Mouse (Mus musculus) cerebellum, adult 9-10 months (tissue): ENCODE results near the gene Cbs.
A peak's percentile ranks its signal among the peaks of the same experiment; 100 is the strongest.
"Not testable (repeated sequence)": the region's sequence is repeated elsewhere in the genome, so short reads cannot be mapped to it uniquely, and the experiment has no call there.

Experiments
- DNase-seq: peaks from one replicate; pipeline ENCODE4 v3.0.0; 2022

Gene Cbs

GRCm38 (mm10) chr17:31642331-31642730 lies 5.3 kb upstream of the Cbs start:
- no peak for DNase-seq

- no peak for DNase-seq
Observed at GRCm38 (mm10) chr17:31639651-31640050, 2.6 kb upstream of the Cbs start.

GRCm38 (mm10) chr17:31637866-31638570 lies 980 bp upstream of the Cbs start:
- DNase-seq: peak; percentile 23

GRCm38 (mm10) chr17:31636277-31636941 lies 629 bp downstream of the Cbs start:
- no peak for DNase-seq

GRCm38 (mm10) chr17:31635781-31636180 lies 1.3 kb downstream of the Cbs start:
- DNase-seq: no peak

GRCm38 (mm10) chr17:31634896-31635295 lies 2.1 kb downstream of the Cbs start:
- no peak for DNase-seq

GRCm38 (mm10) chr17:31633007-31633406 lies 4.0 kb downstream of the Cbs start:
- no peak for DNase-seq

DNA sequence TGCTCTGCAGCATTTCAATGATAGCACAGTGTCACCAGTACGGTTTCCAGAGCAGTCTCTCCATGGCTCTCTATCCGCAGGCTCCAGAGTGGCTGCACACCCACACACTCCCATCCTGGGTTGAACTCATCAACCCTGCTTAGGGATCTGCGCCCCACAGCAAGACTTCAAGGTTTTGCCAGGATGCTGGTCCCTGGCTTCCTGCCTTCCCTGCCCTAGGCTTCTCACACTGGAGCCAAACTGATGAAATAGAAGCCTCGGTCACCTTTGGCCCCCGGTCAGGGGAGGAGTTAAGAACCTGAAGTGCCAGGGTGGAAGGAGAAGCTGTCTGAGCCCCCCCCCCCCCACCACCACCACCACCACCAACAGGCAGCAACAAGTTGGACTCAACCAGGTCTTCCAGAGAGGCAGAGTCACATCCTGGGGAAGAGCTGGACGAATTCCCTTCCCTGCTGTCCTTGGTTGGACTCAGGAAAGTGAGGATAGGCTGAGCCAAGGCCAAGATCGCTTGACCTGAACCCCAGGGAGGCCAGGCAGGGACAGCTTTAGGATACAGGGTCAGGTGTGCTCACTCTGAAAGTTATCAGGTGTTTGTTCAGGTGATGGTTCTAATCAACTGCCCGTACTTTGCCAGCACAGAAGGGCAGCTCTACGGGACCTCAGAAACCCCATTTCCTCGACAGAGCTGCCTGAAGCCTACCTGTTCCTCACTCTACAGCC lies 5.8 kb downstream of the Cbs start:
- DNase-seq: no peak

GRCm38 (mm10) chr17:31627961-31628360 lies 9.1 kb downstream of the Cbs start:
- DNase-seq: no peak

GRCm38 (mm10) chr17:31623101-31623500 lies 13.9 kb downstream of the Cbs start:
- no peak for DNase-seq

GRCm38 (mm10) chr17:31613086-31613755 lies 23.8 kb downstream of the Cbs start:
- DNase-seq: no peak

DNA sequence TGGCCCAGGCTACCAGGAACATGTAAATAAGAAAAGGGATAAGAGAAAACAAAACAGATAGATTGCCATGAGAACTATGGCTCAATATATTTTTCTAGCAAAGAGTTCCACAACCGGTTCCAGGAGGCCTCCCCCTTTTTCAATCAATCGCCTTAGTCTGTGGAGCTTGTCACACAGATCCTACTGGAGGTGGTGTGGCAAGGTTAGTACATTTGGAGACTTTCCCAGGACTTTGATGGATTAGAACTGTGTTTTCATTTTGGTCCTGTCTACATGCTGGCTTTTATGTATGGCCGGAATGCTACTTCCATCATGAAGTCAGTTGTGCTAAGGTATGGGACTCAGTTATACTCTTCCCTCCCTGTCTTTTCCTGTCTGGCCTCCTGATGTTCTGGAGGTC lies 27.1 kb downstream of the Cbs start:
- DNase-seq: no peak

DNA sequence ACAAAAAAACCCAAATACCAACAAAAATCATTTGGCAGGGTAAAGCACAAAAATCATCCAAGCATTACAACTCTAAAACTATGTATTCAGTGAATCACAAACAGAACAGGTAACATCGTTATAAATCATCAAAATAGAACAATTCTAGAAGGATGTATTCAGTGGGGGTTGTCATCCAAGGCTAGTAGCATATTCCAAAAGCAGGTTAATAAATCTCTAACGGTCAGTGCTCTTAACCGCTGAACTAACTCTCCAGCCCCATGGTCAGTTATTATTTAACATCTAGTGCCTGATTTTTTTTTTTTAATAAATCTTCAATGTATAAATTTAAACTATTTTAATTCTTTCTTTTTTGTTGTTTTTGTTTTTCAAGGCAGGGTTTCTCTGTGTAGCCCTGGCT lies 27.9 kb downstream of the Cbs start:
- DNase-seq: not testable (repeated sequence)

DNA sequence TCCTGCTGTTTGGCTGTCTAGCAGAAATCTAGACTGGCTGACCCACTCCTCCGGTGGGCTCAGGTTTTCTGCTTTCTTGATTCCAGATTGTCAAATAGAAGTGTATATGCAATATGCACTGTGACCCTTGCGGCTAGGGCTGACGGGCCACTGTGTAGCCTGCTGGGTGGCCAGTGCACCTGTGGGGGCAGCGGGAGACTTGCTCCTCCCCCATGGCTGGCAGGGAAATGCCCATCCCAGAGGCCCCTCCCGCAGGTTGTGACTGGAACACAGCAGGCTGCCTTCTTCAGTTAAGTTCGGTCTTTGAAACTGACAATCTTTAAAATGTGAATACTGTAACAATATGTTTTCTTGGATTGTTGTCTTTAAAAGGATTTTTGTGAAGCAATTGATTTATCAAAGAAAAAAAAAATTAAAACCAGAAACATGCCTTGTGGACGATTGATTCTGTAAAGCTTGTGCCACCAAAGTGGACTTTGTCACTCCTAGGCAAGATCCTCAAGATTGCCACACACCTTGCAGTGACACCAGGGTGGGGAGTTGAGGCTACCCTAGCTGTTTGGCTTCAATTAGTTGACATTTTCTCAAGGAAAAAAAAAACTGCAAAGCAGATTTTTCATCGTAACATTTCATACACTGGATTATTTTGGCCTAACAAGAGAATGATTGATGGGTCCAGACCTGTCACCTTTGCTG lies 29.6 kb downstream of the Cbs start:
- no peak for DNase-seq

DNA sequence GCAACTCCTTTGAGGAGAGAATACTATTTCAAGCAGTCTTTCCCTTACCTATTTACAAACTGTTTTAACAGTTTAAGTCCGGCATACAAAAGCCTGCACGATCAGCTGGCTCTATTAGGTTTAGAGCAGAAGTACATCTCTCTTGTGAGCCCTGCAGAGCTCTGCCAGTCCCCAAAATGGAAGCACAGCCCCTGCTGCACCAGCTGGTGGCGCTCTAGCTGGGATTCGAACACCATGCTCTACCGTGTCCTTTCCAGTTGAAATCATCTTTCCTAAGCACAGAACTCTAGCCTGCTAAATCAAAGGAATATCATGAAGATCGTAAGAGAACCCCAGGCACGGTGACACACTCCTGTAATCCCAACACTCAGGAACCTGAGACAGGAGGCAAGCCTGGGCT lies 30.6 kb downstream of the Cbs start:
- DNase-seq: no peak

DNA sequence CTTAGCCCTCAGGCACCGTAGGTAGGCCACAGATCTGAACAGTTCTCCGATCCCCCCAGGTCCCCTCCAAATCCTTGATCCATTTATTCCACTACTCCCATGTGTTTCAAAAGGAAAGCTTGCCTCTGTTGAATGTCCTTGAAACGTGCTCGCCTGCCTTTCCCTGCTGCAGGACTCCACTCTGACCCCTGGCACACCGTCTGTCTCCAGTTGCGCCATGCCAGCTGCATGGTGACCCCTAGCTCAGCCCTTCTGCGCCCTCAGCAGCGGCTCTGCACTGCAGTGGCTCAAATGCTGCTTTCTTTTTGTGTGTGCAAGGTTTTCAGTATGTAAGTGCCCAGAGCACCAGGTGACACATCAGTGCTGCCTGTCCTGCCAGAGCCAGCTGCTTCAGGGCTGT lies 38.4 kb downstream of the Cbs start:
- DNase-seq: no peak

GRCm38 (mm10) chr17:31597957-31598356 lies 39.1 kb downstream of the Cbs start:
- DNase-seq: no peak

GRCm38 (mm10) chr17:31595077-31595476 lies 42.0 kb downstream of the Cbs start:
- no peak for DNase-seq

DNA sequence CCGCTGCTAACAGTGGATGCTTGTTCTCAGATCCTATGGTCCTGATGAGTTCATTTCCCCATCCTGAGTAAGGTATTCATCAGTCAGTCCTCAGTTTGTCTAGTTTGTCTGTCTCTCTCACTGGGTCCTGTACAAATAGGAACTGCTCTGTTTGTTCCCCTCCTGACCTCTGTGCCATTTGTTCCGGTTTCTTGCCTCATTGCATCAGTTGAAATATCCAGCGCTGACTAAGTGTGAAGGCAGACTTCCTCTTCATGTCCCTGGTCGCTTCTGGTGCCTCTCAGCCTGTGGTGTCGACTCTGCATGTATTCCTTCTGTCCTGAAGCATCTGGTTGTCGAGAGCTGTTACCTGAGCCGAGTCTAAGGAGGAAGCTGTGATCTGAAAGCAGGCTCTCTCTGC lies 42.4 kb downstream of the Cbs start:
- no peak for DNase-seq

DNA sequence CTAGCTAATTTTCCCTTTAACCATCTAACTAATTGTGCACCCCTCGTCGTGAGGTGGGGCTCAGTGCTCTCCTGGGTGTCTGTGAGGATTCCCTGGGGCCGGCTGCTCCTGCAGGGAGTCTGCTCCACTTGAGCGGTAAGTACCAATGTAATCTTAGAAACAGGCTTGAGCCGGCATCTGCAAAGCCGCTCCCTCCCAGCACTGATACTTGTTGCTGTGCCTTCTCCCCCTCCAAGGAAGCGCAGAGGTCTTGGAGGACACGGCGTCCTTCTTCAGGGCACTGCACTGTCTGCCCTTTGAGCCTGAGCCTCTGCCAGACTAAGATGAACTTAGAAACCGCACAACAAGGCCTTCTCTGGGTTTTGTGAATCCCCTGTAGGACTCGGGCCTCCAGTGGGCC lies 46.2 kb downstream of the Cbs start:
- DNase-seq: no peak

GRCm38 (mm10) chr17:31588726-31589125 lies 48.3 kb downstream of the Cbs start:
- no peak for DNase-seq

- DNase-seq: no peak
Observed at GRCm38 (mm10) chr17:31588115-31588514, 48.9 kb downstream of the Cbs start.

GRCm38 (mm10) chr17:31583781-31584180 lies 53.3 kb downstream of the Cbs start:
- no peak for DNase-seq
